ENCODE assay signal across 19 mouse cellular contexts in genomic region chr8:94767035-94767434, GRCm38 (mm10). TPM values are rescaled to one million over a fixed set of nuclear protein-coding genes. Genes with fewer than 3 reads are reported as not detected.
"Had no signal": no experiment of that assay in that cellular context is flagged by ENCODE, and none has a peak within 500 bp of the region (broad histone marks: within the 10 kb centered on the region; RNA-seq: fewer than 3 reads in every experiment).

No protein-coding gene starts in this region.

- H3K4me3 ChIP-seq: kidney, embryonic 15.5 days; limb, embryonic 15.5 days; liver, embryonic 13.5 days; midbrain, embryonic 10.5 days; neural tube, embryonic 12.5 days; stomach, embryonic 15.5 days had no signal

- H3K4me2 ChIP-seq: kidney, embryonic 15.5 days; limb, embryonic 15.5 days; liver, embryonic 13.5 days; neural tube, embryonic 12.5 days; stomach, embryonic 15.5 days had no signal

- H3K36me3 ChIP-seq: kidney, embryonic 15.5 days; limb, embryonic 15.5 days; liver, embryonic 13.5 days; midbrain, embryonic 10.5 days; neural tube, embryonic 12.5 days; stomach, embryonic 15.5 days had no signal

- DNase-seq: kidney, postnatal 14 days; liver, embryonic 13.5 days; lung, adult 2 months; lung, postnatal 10 days; lung, postnatal 4 days; midbrain, embryonic 14.5 days; retina, postnatal 1 day; right cerebral cortex, postnatal 4 days; thymus, adult 2 months; thymus, postnatal 25 days had no signal

RNA-seq across cellular contexts. Expression of gene Cx3cl1, which starts 4.8 kb away (rescaled TPM):
- total RNA-seq: neutrophil, adult 5-6 weeks had no signal

RNA-seq across cellular contexts. Expression of gene Ccl22, which starts 21.6 kb away (rescaled TPM):
- total RNA-seq: megakaryocyte, adult 5-6 weeks; neutrophil, adult 5-6 weeks had no signal
- polyA plus RNA-seq: kidney, embryonic 15.5 days; limb, embryonic 11.5 days; limb, embryonic 15.5 days; midbrain, embryonic 10.5 days; neural tube, embryonic 12.5 days; stomach, embryonic 15.5 days had no signal

RNA-seq across cellular contexts. Expression of gene Ccl17, which starts 43.2 kb away (rescaled TPM):
- total RNA-seq: neutrophil, adult 5-6 weeks had no signal
- polyA plus RNA-seq: kidney, embryonic 15.5 days; limb, embryonic 11.5 days; limb, embryonic 15.5 days; midbrain, embryonic 10.5 days; midbrain, embryonic 14.5 days; neural tube, embryonic 12.5 days; spleen, adult 2 months; stomach, embryonic 15.5 days had no signal
